Comparison of ENCODE assay signal across 15 mouse cellular contexts in the genomic region with DNA sequence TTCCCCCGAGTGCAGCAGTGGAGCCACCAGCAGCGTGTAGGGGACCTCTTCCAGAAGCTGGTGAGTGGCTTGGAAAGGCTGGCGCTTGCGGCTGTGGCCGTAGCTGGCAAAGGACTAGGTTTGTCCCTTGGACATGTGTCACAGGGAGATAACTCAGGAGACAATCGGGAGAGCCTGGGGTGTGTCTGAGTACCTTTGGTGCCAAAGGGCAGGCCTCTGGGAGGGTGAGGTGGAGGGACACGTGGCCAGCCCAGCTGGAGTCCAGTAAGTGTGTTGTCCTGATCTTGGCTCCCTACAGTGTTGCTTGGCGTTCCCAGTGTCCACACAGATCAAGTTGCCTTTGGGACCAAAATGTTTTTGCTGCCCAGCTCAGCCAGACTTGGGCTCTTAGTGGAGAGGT.
DNase-seq lines count a peak whose midpoint lies in the region; ATAC-seq lines count a peak whose summit lies in the region.
"Had no signal": no experiment of that assay in that cellular context is flagged by ENCODE, and none has a peak within 500 bp of the region (broad histone marks: within the 10 kb centered on the region; RNA-seq: fewer than 3 reads in every experiment).

No protein-coding gene starts in this region.

- peak; percentile 68 for DNase-seq in cerebellum, adult 11-12 months
- DNase-seq in cerebellum, postnatal 4 days (ENCODE audit: low spot score in 2 of 2) = no peak
- peak; percentile 34 to 41 for DNase-seq in kidney, adult 8-10 months
- DNase-seq in heart, adult 8-10 months (ENCODE audit: low spot score) = peak; percentile 65
- DNase-seq in large intestine, adult 2 months (ENCODE audit: low read depth, low spot score) = peak; percentile 59
- no peak for DNase-seq in right cerebral cortex, adult 2 months (ENCODE audit: low spot score in 2 of 2)
- DNase-seq in hindbrain, embryonic 10.5 days (ENCODE audit: low spot score) = no peak
- DNase-seq: B cell, adult 2 months; embryo, embryonic 11 days; lung, adult 2 months; thymus, postnatal 4 days had no signal

- WGBS in kidney, embryonic 15.5 days = 64% methylated on average over 8 of the region's 8 CpGs
- WGBS in large intestine, adult 2 months = 33% methylated on average over 8 of the region's 8 CpGs
- WGBS in hindbrain, embryonic 10.5 days = 63% methylated on average over 8 of the region's 8 CpGs

- H3K9ac ChIP-seq in kidney, embryonic 15.5 days = no peak overlapping the region
- H3K9ac ChIP-seq: limb, embryonic 13.5 days had no signal

- H3K4me3 ChIP-seq in kidney, embryonic 15.5 days (replicated peaks) = no peak overlapping the region
- H3K4me3 ChIP-seq in hindbrain, embryonic 10.5 days = no peak overlapping the region
- H3K4me3 ChIP-seq: left cerebral cortex, adult 2 months; limb, embryonic 13.5 days; megakaryocyte, embryonic 14.5 days had no signal

- no peak overlapping the region for H3K27ac ChIP-seq in kidney, embryonic 15.5 days
- H3K27ac ChIP-seq in hindbrain, embryonic 10.5 days = no peak overlapping the region
- H3K27ac ChIP-seq: left cerebral cortex, adult 2 months; limb, embryonic 13.5 days had no signal

- no peak for ATAC-seq in kidney, embryonic 15.5 days (replicated peaks; ENCODE audit: low FRiP score)

- H3K9me3 ChIP-seq in kidney, embryonic 15.5 days (replicated peaks) = no peaks in the 10 kb centered on the region
- H3K9me3 ChIP-seq in hindbrain, embryonic 10.5 days = no peaks in the 10 kb centered on the region
- H3K9me3 ChIP-seq: limb, embryonic 13.5 days; megakaryocyte, embryonic 14.5 days had no signal

- no peak overlapping the region for H3K4me2 ChIP-seq in kidney, embryonic 15.5 days
- H3K4me2 ChIP-seq: limb, embryonic 13.5 days had no signal

- no peaks in the 10 kb centered on the region for H3K27me3 ChIP-seq in kidney, embryonic 15.5 days
- H3K27me3 ChIP-seq in hindbrain, embryonic 10.5 days (ENCODE audit: insufficient read depth, poor library complexity, severe bottlenecking) = no peaks in the 10 kb centered on the region
- H3K27me3 ChIP-seq: limb, embryonic 13.5 days; megakaryocyte, embryonic 14.5 days had no signal

- peaks cover 70% of the 10 kb centered on the region for H3K36me3 ChIP-seq in kidney, embryonic 15.5 days
- H3K36me3 ChIP-seq in hindbrain, embryonic 10.5 days = peaks cover 72% of the 10 kb centered on the region

- no peaks in the 10 kb centered on the region for H3K4me1 ChIP-seq in kidney, embryonic 15.5 days
- H3K4me1 ChIP-seq in hindbrain, embryonic 10.5 days (replicated peaks) = peaks cover 16% of the 10 kb centered on the region; the same call in 1 of the 2 replicates
- H3K4me1 ChIP-seq: limb, embryonic 13.5 days had no signal

Comparison
In these comparisons a context has a peak if more than half of its experiments do, and no peak if none do; other contexts are left out.
1. DNase-seq: peak in cerebellum, adult 11-12 months (single experiment), kidney, adult 8-10 months (2 of 2), heart, adult 8-10 months (single experiment) and large intestine, adult 2 months (single experiment); none in cerebellum, postnatal 4 days (0 of 2), right cerebral cortex, adult 2 months (0 of 2) and hindbrain, embryonic 10.5 days (single experiment).